Mouse (Mus musculus) testis, adult 10 weeks (tissue): ENCODE measurements around the gene Gm3604. TPM values are rescaled to one million over a fixed set of nuclear protein-coding genes. Genes with fewer than 3 reads are reported as not detected.

Source experiments
- polyA plus RNA-seq: library from polyadenylated mRNA; stranded (reverse); fragments of 350-450 nt; fragmentation: Illumina TruSeq; extraction: RNeasy Lipid Tissue Mini Kit (QIAGEN cat#74804); gene quantifications from one replicate; pipeline ENCODE4 v1.2.3, GENCODE M21; 2014; ENCODE audit warnings: low read depth, low replicate concordance

Gm3604 gene
- 6.7 TPM for polyA plus RNA-seq

DNA sequence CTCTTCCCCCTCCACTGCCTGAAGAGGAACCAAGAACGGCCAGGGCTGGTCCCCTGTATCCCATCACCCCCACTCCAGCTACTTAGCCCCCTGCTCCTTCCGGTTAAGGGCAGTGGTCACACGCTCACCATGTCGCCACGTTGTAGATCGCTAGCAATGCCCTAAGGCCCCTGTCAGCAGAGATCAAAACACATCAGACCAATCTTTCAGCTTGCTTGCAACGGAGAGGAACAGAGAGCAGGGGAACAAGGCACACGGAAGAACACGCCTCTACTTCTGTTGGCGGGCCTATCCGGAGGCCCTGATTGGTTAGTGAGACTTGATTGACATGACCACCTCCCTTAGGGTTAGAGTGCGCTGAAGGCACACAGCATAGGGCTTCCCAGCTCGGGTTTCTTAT lies at the start of gene Gm3604:
Gm3604 (minus strand) TSS at position 226 of the 400 bp plus-strand sequence.

Other genes starting within 250 kb of the Gm3604 start
- gene Gm49359, start 83.7 kb upstream of the Gm3604 start, polyA plus RNA-seq = 20.7 TPM
- gene Zfp935, start 175.3 kb upstream of the Gm3604 start, polyA plus RNA-seq = 2.7 TPM
- gene Zfp934, start 188.0 kb upstream of the Gm3604 start, polyA plus RNA-seq = 13.6 TPM
- gene 6720489N17Rik, start 241.0 kb upstream of the Gm3604 start, polyA plus RNA-seq = 1.6 TPM